Mouse (Mus musculus) left cerebral cortex, postnatal 25 days (tissue): ENCODE results near the gene Adora1. TPM values are rescaled to one million over a fixed set of nuclear protein-coding genes. Genes with fewer than 3 reads are reported as not detected.
A peak's percentile ranks its signal among the peaks of the same experiment; 100 is the strongest.
"Not testable (repeated sequence)": the region's sequence is repeated elsewhere in the genome, so short reads cannot be mapped to it uniquely, and the experiment has no call there.

Experiments used
- DNase-seq, 2 experiments: peaks; one replicate each; pipeline ENCODE4 v3.0.0; 2022; ENCODE audit warnings: low spot score in 2 of 2, mixed read lengths in 1 of 2
- intact Hi-C: fragments of 180-260 bp; cut with DNase I; formaldehyde crosslinking; loops from one replicate; pipeline ENCODE4 v1.15.1; 2025
- total RNA-seq, 2 experiments: library from RNA; stranded (reverse); gene quantifications; 2 replicates each; pipeline ENCODE4 v1.2.3; 2021

The Adora1 gene
- total RNA-seq = 100 to 1,000 TPM; 195 to 200 TPM

DNA sequence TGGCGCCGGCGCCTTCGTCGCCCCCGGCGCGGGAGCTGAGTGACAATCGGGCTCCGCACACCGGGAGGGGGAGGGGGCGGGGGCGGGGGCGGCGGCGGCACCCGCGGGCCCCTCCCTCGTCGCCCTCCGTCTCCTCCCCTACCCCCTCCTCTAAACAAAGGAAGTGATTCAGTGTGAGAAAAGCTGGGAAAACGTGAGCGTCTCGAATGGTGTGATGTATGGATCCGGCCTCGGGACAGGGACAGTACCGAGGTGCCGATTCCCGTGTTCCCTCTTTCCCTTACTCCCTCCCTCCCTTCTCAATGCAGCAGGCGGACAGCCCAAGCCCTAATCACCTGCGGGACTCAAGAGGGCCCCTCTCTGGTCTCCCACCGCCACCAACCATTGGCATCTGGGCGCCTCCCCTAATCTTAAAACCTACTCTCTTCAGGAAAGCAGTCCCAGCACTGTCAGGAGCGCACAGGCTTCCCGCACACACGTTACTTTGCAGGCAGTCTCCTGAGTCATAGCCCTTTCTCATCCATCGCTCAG lies at the start of gene Adora1:
TSS of gene Adora1 (minus strand) at position 41 of the 531 bp plus-strand sequence.
- DNase-seq = peak; percentile 38 to 71
- intact Hi-C loops = loop anchor here (2.0 kb wide), 1 partner anchor 35 kb away; no protein-coding TSS in a partner anchor

- DNase-seq = no peak
Observed at GRCm38 (mm10) chr1:134283108-134283507, 47.9 kb upstream of the Adora1 start.

GRCm38 (mm10) chr1:134282342-134282741 lies 47.1 kb upstream of the Adora1 start:
- DNase-seq = no peak
- intact Hi-C loops = no loop called here

More at GRCm38 (mm10) chr1:134283108-134283507, 47.9 kb upstream of the Adora1 start:
- intact Hi-C loops = no loop called here

DNA sequence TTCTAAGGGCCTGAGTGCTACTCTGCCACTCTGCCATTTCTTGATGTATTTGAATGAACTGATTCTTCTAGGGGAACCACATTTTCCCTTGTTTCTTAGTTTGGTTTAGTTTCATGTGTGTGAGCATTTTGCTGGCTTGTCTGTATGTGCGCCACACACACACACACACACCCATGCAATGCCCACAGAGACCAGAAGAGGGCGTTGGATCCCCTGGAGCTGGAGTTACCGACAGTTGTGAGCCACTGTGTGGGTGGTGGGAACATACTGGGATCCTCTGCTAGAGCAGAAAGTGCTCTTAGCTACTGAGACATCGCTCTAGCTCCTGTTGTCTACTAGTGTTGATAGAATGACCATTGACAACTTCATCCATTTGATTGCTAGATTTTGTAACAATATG lies 46.3 kb upstream of the Adora1 start:
- intact Hi-C loops = no loop called here
- DNase-seq = no peak

DNA sequence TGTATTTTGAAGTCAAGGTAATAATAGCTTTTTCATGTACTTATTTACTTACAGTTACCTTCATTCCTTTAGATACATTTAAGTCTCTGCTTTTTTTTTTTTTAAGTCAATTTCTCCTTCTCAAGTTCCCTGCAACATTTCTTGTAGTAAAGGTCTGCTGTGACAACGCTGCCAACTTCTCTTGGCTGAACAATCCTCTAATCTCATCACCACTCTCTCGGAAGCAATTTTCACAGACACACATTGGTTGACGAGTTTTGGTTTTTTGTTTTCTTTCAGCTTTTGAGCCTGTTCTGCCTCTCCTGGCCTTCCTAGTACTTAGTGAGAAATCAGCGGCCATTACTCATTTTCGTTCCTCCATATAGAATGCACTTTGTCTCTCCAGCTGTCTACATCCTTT lies 44.9 kb upstream of the Adora1 start:
- intact Hi-C loops = no loop called here
- DNase-seq = no peak

DNA sequence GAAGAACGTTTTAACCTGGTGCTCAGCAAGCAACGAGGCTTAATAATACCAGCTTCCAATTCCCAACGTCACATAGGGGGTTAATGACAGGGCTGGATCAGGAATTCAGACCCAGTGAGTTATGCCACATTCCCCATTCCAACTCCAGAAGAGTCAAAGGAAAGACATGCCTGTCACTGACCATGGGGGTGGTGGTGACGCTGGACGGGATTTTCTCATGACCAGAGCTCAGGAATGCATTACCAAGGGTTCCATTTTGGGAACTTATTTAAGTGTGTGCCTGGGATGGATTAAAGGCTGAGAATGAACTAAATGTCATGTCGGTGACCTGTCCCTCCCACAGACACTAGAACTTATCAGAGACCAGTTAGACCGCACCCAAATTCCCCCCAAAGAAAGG lies 41.6 kb upstream of the Adora1 start:
- intact Hi-C loops = no loop called here
- DNase-seq = no peak

DNA sequence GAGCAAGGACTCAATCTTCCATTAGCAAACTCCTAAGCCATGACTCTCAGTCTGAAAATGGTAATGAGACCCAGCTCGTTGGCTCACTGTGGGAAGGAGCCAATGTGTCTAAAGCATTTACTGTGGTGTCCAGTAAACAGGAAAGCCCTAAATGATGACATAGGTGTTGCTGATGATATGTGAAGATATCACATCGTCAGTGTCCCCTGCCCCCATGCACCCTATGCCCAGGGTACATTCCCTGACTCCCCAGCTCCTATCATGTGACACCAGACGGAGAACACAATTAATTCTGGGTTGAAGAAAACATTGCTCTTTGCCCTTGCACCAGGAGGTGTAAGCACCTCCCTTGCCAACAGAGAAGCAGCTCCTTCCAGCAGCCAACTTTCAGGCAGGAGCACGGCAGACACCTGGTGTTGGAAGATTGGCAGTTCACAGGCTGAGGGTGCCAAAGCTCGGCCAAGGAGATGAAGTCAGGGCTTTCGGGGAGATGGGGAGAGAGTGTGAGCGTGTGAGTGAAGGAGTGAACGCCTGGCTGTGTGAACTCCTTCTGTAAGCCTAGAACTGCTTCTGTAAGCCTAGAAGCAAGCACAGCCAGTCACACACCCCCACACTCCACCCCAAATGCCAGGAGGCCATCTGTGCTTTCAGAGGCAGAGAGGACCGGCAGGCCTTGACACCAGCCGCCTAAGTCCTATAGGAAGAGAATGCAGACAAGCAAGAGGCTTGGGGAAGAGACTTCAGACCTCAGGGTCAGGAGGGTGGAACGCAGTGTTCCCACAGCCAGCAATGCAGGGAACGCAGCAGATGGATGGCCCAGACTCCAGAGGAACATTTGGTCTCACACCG lies 40.6 kb upstream of the Adora1 start:
- intact Hi-C loops = no loop called here
- DNase-seq = peak in 1 of 2 experiments; percentile 64

DNA sequence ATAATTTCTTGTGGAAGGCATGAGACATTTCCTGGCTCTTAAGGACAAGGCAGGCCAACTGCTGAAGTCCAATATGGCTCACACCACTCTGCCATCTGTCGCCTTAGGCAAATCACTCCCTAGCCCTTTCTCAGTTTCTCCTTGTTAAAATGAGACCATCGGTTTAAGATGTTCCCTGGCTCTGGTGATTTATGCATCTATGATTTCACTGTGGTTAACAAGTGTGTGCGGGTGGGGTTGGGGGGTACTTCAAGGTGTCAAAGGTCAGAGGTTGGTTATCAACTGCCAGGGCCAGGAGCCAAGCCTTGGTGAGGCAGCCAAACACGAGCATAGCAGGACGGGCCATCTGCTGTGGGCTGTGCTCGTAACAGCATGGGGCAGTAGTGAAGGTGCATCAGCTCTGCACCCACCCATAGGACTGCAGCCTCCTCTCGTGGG lies 39.3 kb upstream of the Adora1 start:
- intact Hi-C loops = no loop called here
- DNase-seq = peak in 1 of 2 experiments; percentile 47

GRCm38 (mm10) chr1:134273493-134274395 lies 38.5 kb upstream of the Adora1 start:
- intact Hi-C loops = no loop called here
- DNase-seq = peak; percentile 32 to 79

GRCm38 (mm10) chr1:134272754-134273250 lies 37.6 kb upstream of the Adora1 start:
- no peak for DNase-seq
- intact Hi-C loops = no loop called here

GRCm38 (mm10) chr1:134270026-134270425 lies 34.8 kb upstream of the Adora1 start:
- intact Hi-C loops = no loop called here
- no peak for DNase-seq

DNA sequence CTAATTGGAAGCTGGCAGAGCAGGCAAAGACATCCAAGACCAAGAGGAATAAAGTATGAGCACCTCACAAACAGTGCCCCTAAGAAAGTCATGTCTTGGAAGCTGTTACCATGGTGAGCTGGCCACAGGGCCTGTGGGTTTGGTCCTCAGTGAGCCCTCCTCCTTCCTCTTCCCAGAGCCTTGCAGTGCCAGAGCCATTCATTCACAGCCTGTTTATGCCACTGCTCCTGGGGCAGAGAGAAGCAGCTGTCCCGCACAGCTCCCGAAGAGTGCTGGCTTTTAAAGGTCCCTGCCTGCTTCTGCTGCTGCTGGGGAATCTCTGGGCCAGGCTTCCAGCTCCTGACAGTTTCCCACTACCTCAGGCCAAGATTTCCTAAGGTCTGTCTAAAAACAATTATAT lies 30.6 kb upstream of the Adora1 start:
- intact Hi-C loops = no loop called here
- DNase-seq = no peak

DNA sequence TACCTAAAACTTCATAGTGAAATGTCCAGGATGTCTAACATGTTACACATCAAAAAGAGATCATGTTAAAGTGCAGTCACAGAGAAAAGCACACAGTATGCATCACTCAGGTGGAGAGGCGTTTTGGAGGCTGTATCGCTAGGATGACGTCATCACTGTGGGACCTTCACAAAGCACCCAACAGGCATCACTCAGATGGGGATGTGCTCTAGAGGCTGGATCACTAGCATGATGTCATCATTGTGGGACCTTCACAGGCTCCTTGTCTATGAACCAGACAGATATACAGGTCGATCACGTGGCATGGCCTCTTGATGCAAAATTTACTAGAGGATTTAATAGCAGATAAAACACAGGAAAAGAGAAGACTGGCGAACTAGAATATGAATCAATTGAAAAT lies 29.1 kb upstream of the Adora1 start:
- intact Hi-C loops = loop anchor here (5.0 kb wide), 1 partner anchor 63 kb away; no protein-coding TSS in a partner anchor
- DNase-seq = no peak

GRCm38 (mm10) chr1:134249681-134250080 lies 14.4 kb upstream of the Adora1 start:
- intact Hi-C loops, DNase-seq: not testable (repeated sequence)

DNA sequence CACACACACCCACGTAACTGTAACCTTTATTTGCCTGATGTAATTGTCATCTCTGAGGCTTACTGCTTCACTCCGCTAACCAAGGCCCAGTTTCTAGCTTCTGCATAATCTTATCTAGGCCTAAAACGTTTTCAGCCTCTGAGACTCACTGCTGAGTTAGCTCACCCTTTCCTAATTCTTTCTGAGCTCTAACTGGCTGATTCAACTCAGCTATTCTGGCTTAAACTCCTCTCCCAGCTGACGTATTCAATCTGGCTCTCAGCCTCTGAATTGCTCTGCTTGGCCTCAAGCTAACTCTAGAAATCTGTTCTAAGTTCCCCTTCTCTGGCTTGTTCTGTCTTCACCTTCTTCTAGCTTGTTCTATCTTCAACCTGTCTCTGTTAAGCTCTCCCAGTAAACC lies 11.4 kb upstream of the Adora1 start:
- peak in 1 of 2 experiments; percentile 68 for DNase-seq
- intact Hi-C loops = no loop called here

- no peak for DNase-seq
- intact Hi-C loops = loop anchor here (2.0 kb wide), 1 partner anchor 48 kb away; no protein-coding TSS in a partner anchor
Observed at GRCm38 (mm10) chr1:134245004-134245717, 9.9 kb upstream of the Adora1 start.

DNA sequence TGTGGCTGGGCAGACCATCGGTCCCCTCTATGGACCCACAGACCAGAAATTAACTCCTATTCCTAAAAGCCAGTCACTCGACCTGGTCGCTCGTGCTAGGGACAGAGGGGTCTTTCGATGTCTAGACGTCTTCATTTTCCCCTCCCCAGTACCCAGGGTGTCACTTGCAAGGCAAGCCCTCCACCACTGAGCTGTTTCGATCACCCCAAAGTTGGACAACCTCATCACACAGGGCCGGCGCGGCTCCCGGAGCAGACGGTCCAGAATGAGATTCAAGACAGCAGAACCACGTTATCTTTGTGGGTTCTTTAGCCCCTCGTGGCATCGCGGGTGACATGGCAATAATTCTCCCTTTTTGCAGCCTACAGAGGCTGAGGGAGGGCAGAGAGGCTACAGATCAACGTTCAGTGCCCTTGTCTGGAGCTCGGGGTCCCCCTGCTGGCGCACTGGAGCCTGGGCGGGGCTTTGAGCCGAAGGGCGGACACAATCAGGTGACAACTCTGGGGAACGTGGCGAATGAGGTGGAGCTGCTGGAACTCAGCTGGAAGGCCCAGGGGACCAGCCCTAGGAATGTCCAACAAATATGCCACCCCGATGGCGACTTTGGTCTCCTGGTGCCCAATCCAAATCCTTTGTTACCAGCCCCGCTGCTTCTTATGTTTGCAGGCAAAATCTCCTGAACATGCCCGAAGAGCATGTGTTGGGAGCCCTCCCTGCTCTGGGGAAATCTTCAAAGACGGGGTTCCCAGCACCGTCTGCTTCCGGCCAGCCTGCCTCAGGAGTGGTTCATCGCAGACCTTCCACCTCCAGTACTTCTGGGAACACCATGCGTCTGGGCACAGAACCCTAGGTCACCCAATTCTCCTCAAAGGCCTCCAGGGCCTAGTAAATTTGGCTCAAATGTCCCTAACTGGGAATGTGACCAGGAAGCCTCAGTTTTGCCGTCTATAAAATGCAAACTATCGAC lies 9.0 kb upstream of the Adora1 start:
- intact Hi-C loops = loop anchor here (1.0 to 5.0 kb wide), 4 partner anchors 47 to 122 kb away; partner anchors contain the start of gene Ppfia4
- DNase-seq = peak; percentile 85 to 93

DNA sequence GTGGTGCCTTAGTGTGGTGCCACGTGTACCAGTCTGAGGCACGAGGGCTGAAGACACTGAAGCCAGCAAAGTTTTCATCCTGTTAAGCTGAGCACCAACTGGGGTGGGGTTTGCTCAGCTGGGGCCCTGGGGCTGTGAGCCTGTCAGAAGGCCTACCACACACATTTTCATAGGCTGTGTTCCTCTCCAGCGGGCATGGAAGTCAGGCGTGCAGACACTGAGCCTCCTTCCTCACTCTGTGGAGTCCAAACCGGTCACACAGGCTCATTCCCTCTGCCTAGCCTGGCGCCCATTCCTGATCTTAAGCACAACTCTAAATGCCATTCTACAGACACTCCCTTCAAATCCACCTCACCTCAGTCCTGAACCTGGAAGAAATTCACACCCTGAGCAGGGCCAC lies 8.3 kb upstream of the Adora1 start:
- no peak for DNase-seq
- intact Hi-C loops = loop anchor here (5.0 kb wide), 2 partner anchors 89 to 121 kb away; partner anchors contain the start of gene Ppfia4
